9 mouse cellular contexts compared by ENCODE assay signal in genomic region chr15:8659483-8659971, GRCm38 (mm10). TPM values are rescaled to one million over a fixed set of nuclear protein-coding genes. Genes with fewer than 3 reads are reported as not detected.
A peak's percentile ranks its signal among the peaks of the same experiment; 100 is the strongest.
DNase-seq lines count a peak whose midpoint lies in the region; ATAC-seq and TF ChIP-seq lines count a peak whose summit lies in the region.
"Had no signal": no experiment of that assay in that cellular context is flagged by ENCODE, and none has a peak within 500 bp of the region (broad histone marks: within the 10 kb centered on the region; RNA-seq: fewer than 3 reads in every experiment).

No protein-coding gene starts in this region.

- TF ChIP-seq CTCF in heart, postnatal 0 days (IDR thresholded peaks at IDR 0.05; ENCODE audit: low read depth): no peak
- TF ChIP-seq CTCF in lung, postnatal 0 days (IDR thresholded peaks at IDR 0.05): no peak

- H3K9ac ChIP-seq in heart, postnatal 0 days (replicated peaks; ENCODE audit: low read depth, low read length): no peak overlapping the region
- no peak overlapping the region for H3K9ac ChIP-seq in midbrain, embryonic 16.5 days (ENCODE audit: low read depth, low read length)
- no peak overlapping the region for H3K9ac ChIP-seq in lung, postnatal 0 days (replicated peaks; ENCODE audit: low read depth)
- H3K9ac ChIP-seq: liver, embryonic 13.5 days had no signal

- H3K4me1 ChIP-seq in heart, postnatal 0 days (ENCODE audit: control insufficient read depth, insufficient read depth): peaks cover 15% of the 10 kb centered on the region
- H3K4me1 ChIP-seq in midbrain, embryonic 16.5 days (ENCODE audit: control insufficient read depth, insufficient read depth, low read length): peaks cover 11% of the 10 kb centered on the region
- H3K4me1 ChIP-seq in lung, postnatal 0 days (ENCODE audit: insufficient read depth, low read depth, low read length): peaks cover 8% of the 10 kb centered on the region; the same call in 1 of the 2 replicates

- H3K4me3 ChIP-seq in heart, postnatal 0 days (ENCODE audit: low read depth, low read length): no peak overlapping the region
- no peak overlapping the region for H3K4me3 ChIP-seq in midbrain, embryonic 16.5 days (ENCODE audit: low read depth, low read length)
- H3K4me3 ChIP-seq in lung, postnatal 0 days (ENCODE audit: low read depth, low read length): no peak overlapping the region
- H3K4me3 ChIP-seq: liver, embryonic 13.5 days had no signal

- peak; percentile 25; the same call in 1 of the 2 replicates for ATAC-seq in heart, postnatal 0 days (ENCODE audit: insufficient read depth, low read depth)
- ATAC-seq in midbrain, embryonic 16.5 days: peak; percentile 87
- no peak; the same call in 1 of the 2 replicates for ATAC-seq in lung, postnatal 0 days

- peak; percentile 43 for DNase-seq in kidney, postnatal 10 days
- DNase-seq in kidney, adult 9 months: no peak
- peak; percentile 60 for DNase-seq in embryo, embryonic 9.5 days (ENCODE audit: extremely low spot score)
- DNase-seq in heart, postnatal 0 days (ENCODE audit: low spot score): no peak
- DNase-seq in lung, postnatal 0 days (ENCODE audit: low spot score): no peak
- no peak for DNase-seq in ovary, postnatal 36 days (ENCODE audit: low spot score)
- DNase-seq in c-Kit-positive CD71-positive TER-119-positive erythroid progenitor cells, embryonic 14.5 days (ENCODE audit: low spot score): no peak
- DNase-seq: liver, embryonic 13.5 days had no signal

- no peak overlapping the region for H3K4me2 ChIP-seq in heart, postnatal 0 days (ENCODE audit: low read depth, low read length)
- H3K4me2 ChIP-seq in midbrain, embryonic 16.5 days (ENCODE audit: low read length): no peak overlapping the region
- H3K4me2 ChIP-seq in lung, postnatal 0 days (replicated peaks; ENCODE audit: low read depth, low read length): no peak overlapping the region
- H3K4me2 ChIP-seq: liver, embryonic 13.5 days had no signal

- H3K9me3 ChIP-seq in heart, postnatal 0 days (replicated peaks; ENCODE audit: control insufficient read depth, low read length): no peaks in the 10 kb centered on the region
- no peaks in the 10 kb centered on the region for H3K9me3 ChIP-seq in midbrain, embryonic 16.5 days (replicated peaks; ENCODE audit: control insufficient read depth, low read length, poor library complexity, severe bottlenecking)
- no peaks in the 10 kb centered on the region for H3K9me3 ChIP-seq in lung, postnatal 0 days (ENCODE audit: low read length)
- H3K9me3 ChIP-seq: liver, embryonic 13.5 days had no signal

- H3K36me3 ChIP-seq in heart, postnatal 0 days (replicated peaks; ENCODE audit: control insufficient read depth, insufficient read depth, low read length): no peaks in the 10 kb centered on the region
- no peaks in the 10 kb centered on the region for H3K36me3 ChIP-seq in midbrain, embryonic 16.5 days (ENCODE audit: control insufficient read depth, insufficient read depth, low read length)
- no peaks in the 10 kb centered on the region for H3K36me3 ChIP-seq in lung, postnatal 0 days (ENCODE audit: insufficient read depth, low read length)
- H3K36me3 ChIP-seq: liver, embryonic 13.5 days had no signal

- TF ChIP-seq EP300 in heart, postnatal 0 days (IDR thresholded peaks at IDR 0.05; ENCODE audit: low read depth): no peak
- no peak for TF ChIP-seq EP300 in lung, postnatal 0 days (IDR thresholded peaks at IDR 0.05)

- H3K27ac ChIP-seq in heart, postnatal 0 days (ENCODE audit: low read depth): peak overlapping the region; percentile 37
- peak overlapping the region; percentile 55 for H3K27ac ChIP-seq in midbrain, embryonic 16.5 days (ENCODE audit: low read length)
- no peak overlapping the region for H3K27ac ChIP-seq in lung, postnatal 0 days (ENCODE audit: low read length)
- H3K27ac ChIP-seq: liver, embryonic 13.5 days had no signal

- 53% methylated on average over 8 of the region's 8 CpGs for WGBS in heart, postnatal 0 days
- 6% methylated on average over 8 of the region's 8 CpGs for WGBS in midbrain, embryonic 16.5 days
- 25% methylated on average over 8 of the region's 8 CpGs for WGBS in lung, postnatal 0 days

- no peaks in the 10 kb centered on the region for H3K27me3 ChIP-seq in heart, postnatal 0 days (ENCODE audit: control insufficient read depth, insufficient read depth, low read length)
- H3K27me3 ChIP-seq in midbrain, embryonic 16.5 days (ENCODE audit: control insufficient read depth, insufficient read depth, low read depth, low read length): no peaks in the 10 kb centered on the region
- no peaks in the 10 kb centered on the region for H3K27me3 ChIP-seq in lung, postnatal 0 days (replicated peaks; ENCODE audit: insufficient read depth, low read length)

RNA-seq across cellular contexts. Expression of gene Slc1a3, which starts 51.0 kb away (rescaled TPM):
- 0.85 and 1.3 TPM in 2 replicates for total RNA-seq in heart, postnatal 0 days (2014; rRNA removed; ENCODE audit: low replicate concordance)
- polyA plus RNA-seq in heart, postnatal 0 days (2015; fragmentation: Nextera tagmentation; extraction: Ambion mirVana): 1.8 and 2.6 TPM in 2 replicates
- 106 and 142 TPM in 2 replicates for polyA plus RNA-seq in midbrain, embryonic 16.5 days (2015; fragmentation: Nextera tagmentation; extraction: Ambion mirVana)
- 17.2 and 18.5 TPM in 2 replicates for polyA plus RNA-seq in lung, postnatal 0 days (2015; fragmentation: Nextera tagmentation; extraction: Ambion mirVana)

Comparison
In these comparisons a context has a peak if more than half of its experiments do, and no peak if none do; other contexts are left out.
1. DNase-seq: peak in kidney, postnatal 10 days (single experiment) and embryo, embryonic 9.5 days (single experiment); none in kidney, adult 9 months (single experiment), heart, postnatal 0 days (single experiment), lung, postnatal 0 days (single experiment), ovary, postnatal 36 days (single experiment) and c-Kit-positive CD71-positive TER-119-positive erythroid progenitor cells, embryonic 14.5 days (single experiment).